Mouse (Mus musculus): ENCODE results near the gene Tuba1c.

Tuba1c gene

DNA sequence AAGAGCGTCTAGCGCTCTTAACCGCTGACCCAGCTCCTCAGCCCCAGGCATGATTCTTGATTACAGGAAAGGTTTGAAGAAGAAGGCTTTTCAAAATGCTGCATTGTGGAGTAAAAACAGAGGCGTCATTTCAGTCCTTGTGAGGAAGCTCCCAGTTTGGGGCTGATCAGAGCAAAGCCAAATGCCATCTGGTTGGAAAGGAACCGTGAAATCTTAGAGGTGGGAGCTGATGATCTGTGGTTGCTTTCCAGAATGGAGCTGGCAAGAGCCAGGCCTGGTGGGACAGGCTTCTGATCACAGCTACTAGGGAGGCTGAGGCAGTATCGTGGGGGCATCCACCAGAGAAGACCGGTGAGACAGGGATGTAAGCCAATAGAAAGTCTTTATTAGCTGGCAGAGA, 32.9 kb upstream of the Tuba1c start:
- DNase-seq (ENCODE audit: low spot score), result no peak

DNA sequence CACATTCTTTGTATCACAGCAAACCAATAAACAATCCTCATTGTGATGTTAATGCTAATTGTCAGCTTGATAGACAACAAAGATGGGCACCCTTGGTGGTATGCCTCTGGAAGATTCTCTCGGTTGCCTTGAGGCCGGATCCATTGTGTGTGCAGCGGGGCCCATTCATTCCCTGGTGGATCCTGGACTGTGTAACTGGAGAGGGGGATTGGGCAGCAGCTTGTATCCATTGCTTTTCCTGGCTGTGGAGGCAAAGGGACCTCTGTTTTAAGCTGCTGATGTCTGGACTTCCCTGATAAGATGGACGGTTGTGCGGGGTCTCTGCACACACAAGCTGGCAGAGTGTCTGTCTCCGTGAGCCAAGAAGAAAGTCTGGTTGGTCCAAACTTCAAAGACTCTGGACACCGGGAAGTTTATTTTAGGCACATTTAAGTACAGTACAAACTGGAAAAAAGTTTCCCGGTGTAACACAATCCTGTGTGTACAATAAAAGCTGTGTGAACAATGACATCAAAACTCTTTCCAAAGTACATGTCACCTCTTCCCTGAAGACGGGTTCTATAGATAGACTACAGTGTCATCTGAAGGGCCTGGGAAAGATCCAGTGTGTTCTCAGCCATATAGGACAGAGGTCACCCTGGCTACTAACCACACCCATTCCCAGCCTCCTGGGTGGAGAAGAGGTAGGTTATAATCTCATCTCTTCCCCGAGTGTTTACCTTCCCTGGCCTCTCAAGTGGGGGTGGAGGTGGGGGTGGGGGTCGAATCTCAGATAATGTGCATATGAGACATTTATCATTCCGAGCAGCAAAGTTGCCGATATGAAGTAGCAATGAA, 31.5 kb upstream of the Tuba1c start:
- DNase-seq (ENCODE audit: low spot score), result no peak

GRCm38 (mm10) chr15:98998775-98999157, 30.9 kb upstream of the Tuba1c start:
- no peak for DNase-seq (ENCODE audit: low spot score)

- DNase-seq (ENCODE audit: low spot score), result no peak
These were observed 29.0 kb upstream of the Tuba1c start for GRCm38 (mm10) chr15:99000535-99001283.

DNA sequence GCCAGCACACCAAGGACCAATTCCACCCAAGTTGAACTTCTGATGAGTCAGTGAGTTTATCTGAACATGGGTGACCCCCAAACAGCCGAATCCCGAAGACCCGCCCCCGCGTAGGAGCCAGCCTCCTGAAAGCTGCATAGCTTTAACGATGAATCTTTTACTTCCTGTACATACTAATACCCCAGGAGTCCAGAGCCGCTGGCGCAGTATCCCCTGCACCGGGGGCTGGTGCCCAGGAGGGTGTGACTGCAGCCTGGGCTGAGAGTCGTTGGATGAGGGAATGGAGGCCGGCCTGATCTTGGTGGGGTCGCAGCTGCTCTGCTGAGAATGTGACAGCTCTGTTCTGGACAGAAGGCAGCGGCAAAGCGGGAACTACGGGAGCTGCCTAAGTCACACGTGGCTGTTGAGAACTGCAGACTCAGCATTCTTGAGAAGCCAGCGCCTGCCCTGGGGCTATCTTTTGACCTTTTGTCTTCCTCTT, 28.2 kb upstream of the Tuba1c start:
- no peak for DNase-seq (ENCODE audit: low spot score)

GRCm38 (mm10) chr15:99003600-99003999, 26.1 kb upstream of the Tuba1c start:
- DNase-seq (ENCODE audit: low spot score), result no peak

GRCm38 (mm10) chr15:99008801-99009241, 20.9 kb upstream of the Tuba1c start:
- DNase-seq (ENCODE audit: low spot score), result no peak

- DNase-seq (ENCODE audit: low spot score), result no peak
These were observed 18.8 kb upstream of the Tuba1c start for GRCm38 (mm10) chr15:99010896-99011295.

DNA sequence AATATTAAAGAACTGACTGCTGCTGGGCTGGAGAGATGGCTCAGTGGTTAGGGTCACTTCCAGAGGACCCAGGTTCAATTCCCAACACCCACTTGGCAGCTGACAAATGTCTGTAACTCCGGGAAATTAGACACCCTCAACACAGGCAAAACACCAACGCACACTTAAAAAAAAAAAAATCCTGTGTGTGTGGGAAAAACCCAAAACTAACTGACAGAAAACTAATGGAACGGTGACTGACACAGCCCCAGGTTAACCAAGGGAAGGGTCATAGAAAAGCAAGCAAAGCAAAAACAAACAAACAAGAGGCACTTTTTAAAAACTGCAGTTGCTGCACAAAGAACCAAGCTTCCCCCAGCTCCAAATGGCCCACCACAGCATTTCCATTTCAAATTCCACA, 17.7 kb upstream of the Tuba1c start:
- no peak for DNase-seq (ENCODE audit: low spot score)

- no peak for DNase-seq (ENCODE audit: low spot score)
These were observed 15.1 kb upstream of the Tuba1c start for GRCm38 (mm10) chr15:99014496-99015030.

GRCm38 (mm10) chr15:99017355-99017761, 12.3 kb upstream of the Tuba1c start:
- no peak for DNase-seq (ENCODE audit: low spot score)

DNA sequence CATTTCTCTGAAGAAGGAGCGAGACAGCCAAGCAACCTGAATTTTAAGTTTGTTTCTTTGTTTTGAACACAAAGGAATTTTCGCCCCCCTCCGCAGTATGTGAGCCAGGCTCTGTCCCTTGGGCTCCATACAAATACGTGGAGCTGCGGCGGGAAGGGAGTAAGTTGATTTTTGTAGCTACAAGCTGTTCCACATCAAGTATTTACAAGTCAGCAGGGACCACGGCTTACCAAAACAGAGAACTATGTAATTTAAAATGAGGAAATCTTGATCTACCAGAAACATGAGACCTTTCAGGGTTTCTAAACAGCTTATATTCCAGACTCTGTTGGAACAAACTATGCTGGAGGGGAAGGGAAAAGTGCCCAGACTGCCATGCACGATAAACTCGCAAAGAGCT, 11.7 kb upstream of the Tuba1c start:
- no peak for DNase-seq (ENCODE audit: low spot score)

DNA sequence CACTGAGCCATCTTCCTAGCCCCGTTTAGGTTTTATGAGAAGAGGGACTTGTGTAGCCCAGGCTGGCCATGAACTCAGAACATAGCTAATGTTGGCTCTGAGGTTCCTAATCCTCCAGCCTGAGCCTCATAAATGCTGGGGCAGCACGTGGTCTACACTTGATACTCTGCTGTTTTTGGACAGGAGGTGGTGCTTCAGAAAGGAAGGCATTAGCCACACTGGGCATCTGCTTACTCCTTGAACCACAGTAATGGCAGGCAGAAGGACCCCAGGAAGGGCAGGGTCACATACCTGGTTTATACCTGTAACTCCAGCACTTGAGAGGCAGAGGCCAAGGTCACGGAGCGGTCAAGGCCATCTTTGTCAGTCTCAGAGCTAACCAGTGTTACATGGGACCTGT, 11.1 kb upstream of the Tuba1c start:
- DNase-seq (ENCODE audit: low spot score), result no peak

- DNase-seq (ENCODE audit: low spot score), result no peak
These were observed 10.3 kb upstream of the Tuba1c start for GRCm38 (mm10) chr15:99019436-99019835.

DNA sequence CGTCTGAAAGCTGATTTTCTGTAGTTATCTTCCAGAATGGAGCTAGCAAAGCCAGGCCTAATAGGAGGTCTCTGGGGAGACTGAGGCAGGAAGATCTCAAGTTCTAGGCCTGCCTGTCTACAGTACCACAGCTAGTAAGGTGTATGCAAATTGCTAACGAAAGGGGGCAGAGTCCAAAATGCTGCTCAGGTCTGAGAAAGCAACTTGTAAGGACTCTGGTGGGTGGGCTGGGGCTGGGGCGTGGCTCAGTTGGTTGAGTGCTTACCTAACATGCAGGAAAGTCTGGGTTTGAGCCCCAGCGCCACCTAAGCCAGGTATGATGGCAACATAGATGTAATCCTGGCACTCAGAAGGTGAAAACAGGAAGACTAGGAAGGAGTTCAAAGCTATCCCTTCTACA, 9.5 kb upstream of the Tuba1c start:
- no peak for DNase-seq (ENCODE audit: low spot score)

DNA sequence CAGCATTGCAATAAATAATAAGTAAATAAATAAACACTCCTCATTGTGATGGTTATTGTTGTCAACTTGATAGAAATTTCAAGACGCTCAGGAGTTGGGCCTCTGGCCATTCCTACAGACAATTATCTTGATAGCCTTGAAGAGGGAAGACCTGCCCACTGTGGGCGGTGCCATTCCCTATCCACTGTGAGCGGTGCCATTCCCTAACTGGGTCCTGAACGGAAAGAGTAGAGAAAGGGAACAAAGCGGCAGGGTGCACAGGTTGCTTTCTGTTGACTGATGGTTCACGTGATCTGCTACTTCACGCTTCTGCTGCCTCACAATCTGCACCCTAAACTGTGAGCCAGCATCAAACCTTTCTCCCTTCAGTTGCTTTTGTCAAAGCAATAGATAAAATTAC, 8.4 kb upstream of the Tuba1c start:
- DNase-seq (ENCODE audit: low spot score), result no peak

DNA sequence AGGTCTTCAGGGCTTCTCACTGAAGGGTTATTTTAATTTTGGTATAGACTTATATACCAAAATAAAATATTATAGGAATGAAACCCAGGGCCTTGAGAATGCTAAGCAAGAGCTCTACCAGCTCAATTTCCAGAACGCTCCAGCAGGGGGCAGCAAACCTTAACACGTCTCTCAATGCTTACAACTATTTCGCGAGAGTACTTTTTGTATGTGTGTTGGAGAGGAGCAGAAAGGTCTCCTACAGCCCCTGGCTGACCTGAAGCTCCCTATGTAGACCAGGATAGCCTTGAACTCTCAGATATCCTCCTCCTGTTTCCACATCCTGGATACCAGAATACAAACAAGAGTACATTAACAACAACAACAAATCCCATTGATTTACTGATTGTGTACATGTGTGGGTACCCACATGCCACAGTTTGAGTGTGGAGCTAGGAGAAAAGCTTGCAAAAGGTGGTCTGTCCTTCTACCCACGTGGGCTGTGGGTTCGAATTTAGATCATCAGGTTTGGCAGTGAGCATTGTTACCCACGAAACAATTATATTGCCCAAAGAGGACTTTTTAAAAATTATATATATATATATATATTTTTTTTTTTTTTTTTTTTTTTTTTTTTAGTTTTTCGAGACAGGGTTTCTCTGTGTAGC, 4.9 kb upstream of the Tuba1c start:
- peak; percentile 83 for DNase-seq (ENCODE audit: low spot score)

DNA sequence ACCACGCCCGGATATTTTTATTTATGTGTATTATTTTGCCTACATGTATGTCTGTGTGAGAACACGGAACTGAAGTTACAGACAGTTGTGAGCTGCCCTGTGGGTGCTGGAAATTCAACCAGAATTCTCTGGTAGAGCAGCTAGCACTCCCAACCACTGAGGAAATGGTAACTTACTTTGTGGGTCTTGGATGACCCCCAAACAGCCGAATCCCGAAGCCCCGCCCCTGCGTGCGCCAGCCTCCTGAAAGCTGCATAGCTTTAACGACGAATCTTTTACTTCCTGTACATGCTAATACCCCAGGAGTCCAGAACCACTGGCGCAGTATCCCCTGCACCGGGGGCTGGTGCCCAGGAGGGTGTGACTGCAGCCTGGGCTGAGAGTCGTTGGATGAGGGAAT, 4.3 kb upstream of the Tuba1c start:
- no peak for DNase-seq (ENCODE audit: low spot score)

DNA sequence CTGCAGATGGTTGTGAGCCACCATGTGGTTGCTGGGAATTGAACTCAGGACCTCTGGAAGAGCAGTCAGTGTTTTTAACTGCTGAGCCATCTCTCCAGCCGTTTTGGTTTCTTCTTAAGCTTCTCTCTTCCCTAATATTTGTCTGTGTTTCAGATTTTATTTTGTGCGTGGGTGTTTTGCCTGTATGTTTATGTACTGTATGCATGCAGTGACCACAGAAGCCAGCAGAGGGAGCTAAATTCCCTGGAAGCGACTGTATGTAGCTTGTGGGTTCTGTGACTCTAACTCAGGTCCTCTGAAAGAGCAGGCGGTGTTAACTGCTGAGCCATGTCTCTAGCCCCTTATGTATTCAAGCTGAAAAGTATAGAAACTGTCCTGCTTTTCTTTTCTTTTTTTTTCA, 3.4 kb upstream of the Tuba1c start:
- DNase-seq (ENCODE audit: low spot score), result no peak

DNA sequence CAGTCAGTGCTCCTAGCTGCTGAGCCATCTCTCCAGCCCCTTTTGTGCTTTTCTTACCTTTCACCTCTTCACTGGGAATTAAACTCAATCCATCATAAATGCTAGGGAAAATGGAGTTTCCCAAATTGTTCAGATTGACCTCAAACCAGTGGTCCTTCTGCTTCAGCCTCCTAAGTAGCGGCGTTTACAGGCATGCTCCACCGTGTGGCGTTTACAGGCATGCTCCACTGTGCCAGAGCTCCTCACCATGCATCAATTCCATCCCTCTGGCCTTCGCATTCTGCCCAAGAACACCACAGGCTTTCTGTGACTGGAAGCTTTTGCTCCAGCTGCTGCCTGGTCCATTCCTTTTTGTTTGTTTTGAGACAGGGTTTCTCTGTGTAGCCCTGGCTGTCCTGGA, 2.6 kb upstream of the Tuba1c start:
- no peak for DNase-seq (ENCODE audit: low spot score)

DNA sequence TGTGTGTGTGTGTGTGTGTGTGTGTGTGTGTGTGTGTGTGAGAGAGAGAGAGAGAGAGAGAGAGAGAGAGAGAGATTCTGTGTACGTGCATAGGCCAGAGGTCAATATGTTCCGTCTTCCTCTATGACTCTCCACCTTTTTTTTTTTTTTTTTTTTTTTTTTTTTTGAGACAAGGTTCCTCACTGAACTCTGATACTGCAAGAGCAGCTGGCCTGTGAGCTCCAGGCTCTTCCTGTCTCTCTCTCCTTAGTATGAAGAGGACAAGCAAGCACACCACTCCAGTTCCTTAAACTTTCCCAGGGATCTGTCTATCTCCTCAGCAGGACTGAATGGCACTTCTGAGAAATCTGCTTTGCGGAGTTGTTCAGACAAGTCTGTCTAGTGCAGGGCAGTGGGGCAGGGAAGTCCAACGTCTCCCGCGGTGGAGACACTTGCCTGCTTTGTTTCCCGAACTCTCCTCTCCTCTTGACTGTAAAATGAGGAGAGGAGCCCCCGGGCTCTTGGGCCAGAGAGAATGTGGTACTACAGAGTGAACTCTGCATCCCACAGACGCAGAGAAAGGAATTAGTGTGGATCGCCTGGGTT, 725 bp upstream of the Tuba1c start:
- DNase-seq (ENCODE audit: low spot score), result no peak
